Mouse (Mus musculus): ENCODE data around the gene Ccdc71. TPM values are rescaled to one million over a fixed set of nuclear protein-coding genes. Genes with fewer than 3 reads are reported as not detected.

Gene Ccdc71
- polyA plus RNA-seq, 1 experiment from 2014 or later, result 48.6 TPM

DNA sequence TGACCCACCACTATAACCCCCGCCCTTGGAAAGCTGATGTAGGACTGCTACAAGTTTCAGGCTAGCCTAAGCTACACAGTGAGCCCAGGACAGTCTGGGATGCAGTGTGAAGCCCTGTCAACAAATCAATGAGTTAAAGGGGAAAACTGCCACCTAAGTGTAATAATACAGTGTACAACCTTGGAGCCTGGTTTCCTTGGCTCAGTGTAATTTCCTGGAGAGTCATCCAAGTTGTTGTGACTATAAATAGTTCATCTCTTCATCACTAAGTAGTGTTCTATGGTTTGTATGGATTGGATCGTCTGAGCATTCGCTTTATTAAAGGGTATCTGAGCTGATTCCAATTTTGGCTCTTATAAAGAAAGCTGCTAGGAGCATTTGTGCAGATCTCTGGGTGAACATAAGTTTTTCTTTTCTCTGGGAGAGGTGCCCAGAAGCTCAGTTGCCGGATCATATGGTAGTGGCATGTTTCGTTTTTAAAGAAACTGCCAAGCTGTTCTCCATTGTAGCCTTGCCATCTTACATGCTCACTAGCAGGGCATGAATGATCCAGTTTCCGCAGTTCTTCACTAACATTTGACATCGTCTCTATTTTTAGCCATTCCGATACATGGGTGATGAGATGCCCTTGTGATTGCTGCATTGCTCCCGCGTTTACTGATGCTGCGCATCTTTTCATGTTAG, 18.9 kb upstream of the Ccdc71 start:
- H3K27me3 ChIP-seq (replicated peaks; ENCODE audit: control insufficient read depth, insufficient read depth, low read length), result no peaks in the 10 kb centered on the region
- H3K4me1 ChIP-seq (replicated peaks; ENCODE audit: control insufficient read depth, insufficient read depth, low read length), result no peaks in the 10 kb centered on the region; the same call in 1 of the 2 replicates
- no peaks in the 10 kb centered on the region for H3K36me3 ChIP-seq (ENCODE audit: control insufficient read depth, insufficient read depth, low read length)
- ATAC-seq (replicated peaks; ENCODE audit: low FRiP score), result no peak
- 88% methylated on average over 11 of the region's 11 CpGs for WGBS
- no peak overlapping the region for H3K27ac ChIP-seq (ENCODE audit: low read depth, low read length)
- no peak overlapping the region for H3K4me2 ChIP-seq
- H3K9ac ChIP-seq (ENCODE audit: low read depth, low read length), result no peak overlapping the region
- H3K4me3 ChIP-seq (ENCODE audit: low read depth, low read length), result no peak overlapping the region
- no peak for DNase-seq (ENCODE audit: low spot score)
- no peaks in the 10 kb centered on the region for H3K9me3 ChIP-seq (ENCODE audit: control insufficient read depth, low read length)

GRCm38 (mm10) chr9:108445125-108445524, 15.2 kb upstream of the Ccdc71 start:
- Histone ChIP-seq H3K4me1 (replicated peaks; ENCODE audit: control insufficient read depth, insufficient read depth, low read length) (peaks cover 8% of the 10 kb centered on the region), H3K4me2 (no peak overlapping the region), H3K9ac (ENCODE audit: low read depth, low read length) (no peak overlapping the region), H3K36me3 (ENCODE audit: control insufficient read depth, insufficient read depth, low read length) (peaks cover 4% of the 10 kb centered on the region; the same call in 1 of the 2 replicates), H3K9me3 (ENCODE audit: control insufficient read depth, low read length) (no peaks in the 10 kb centered on the region), H3K4me3 (ENCODE audit: low read depth, low read length) (no peak overlapping the region), H3K27me3 (replicated peaks; ENCODE audit: control insufficient read depth, insufficient read depth, low read length) (no peaks in the 10 kb centered on the region), H3K27ac (ENCODE audit: low read depth, low read length) (no peak overlapping the region)
- ATAC-seq (replicated peaks; ENCODE audit: low FRiP score) (no peak), DNase-seq (ENCODE audit: low spot score) (no peak)
- 50% methylated on average over 9 of the region's 9 CpGs for WGBS

DNA sequence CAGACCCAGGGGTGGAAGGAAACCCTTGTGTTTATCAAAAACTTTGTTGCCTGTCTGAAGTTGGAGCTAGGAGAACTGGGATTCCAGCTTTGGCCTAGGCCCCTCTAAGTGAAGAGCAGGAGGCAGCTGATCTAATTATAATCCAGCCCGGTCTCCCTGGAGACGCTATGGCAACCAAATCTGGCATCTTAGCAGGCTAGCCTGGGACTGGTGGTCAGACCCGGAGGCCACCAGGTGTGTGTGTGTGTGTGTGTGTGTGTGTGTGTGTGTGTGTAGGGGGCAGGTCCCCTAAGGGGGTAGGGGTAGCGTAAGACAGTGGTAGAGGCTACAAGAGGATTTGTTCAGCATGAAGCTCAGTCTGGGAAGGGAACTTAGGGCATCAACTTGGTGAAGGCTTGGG, 10.5 kb upstream of the Ccdc71 start:
- Histone ChIP-seq H3K4me1 (replicated peaks; ENCODE audit: control insufficient read depth, insufficient read depth, low read length) (peaks cover 41% of the 10 kb centered on the region), H3K27me3 (replicated peaks; ENCODE audit: control insufficient read depth, insufficient read depth, low read length) (no peaks in the 10 kb centered on the region), H3K27ac (ENCODE audit: low read depth, low read length) (peak overlapping the region; percentile 13; the same call in 1 of the 2 replicates), H3K9ac (ENCODE audit: low read depth, low read length) (peak overlapping the region; percentile 70), H3K9me3 (ENCODE audit: control insufficient read depth, low read length) (no peaks in the 10 kb centered on the region), H3K4me3 (ENCODE audit: low read depth, low read length) (peak overlapping the region; percentile 65), H3K4me2 (peak overlapping the region; percentile 98), H3K36me3 (ENCODE audit: control insufficient read depth, insufficient read depth, low read length) (peaks cover 4% of the 10 kb centered on the region; the same call in 1 of the 2 replicates)
- DNase-seq (ENCODE audit: low spot score), result no peak
- WGBS, result 70% methylated on average over 4 of the region's 4 CpGs
- ATAC-seq (replicated peaks; ENCODE audit: low FRiP score), result no peak

DNA sequence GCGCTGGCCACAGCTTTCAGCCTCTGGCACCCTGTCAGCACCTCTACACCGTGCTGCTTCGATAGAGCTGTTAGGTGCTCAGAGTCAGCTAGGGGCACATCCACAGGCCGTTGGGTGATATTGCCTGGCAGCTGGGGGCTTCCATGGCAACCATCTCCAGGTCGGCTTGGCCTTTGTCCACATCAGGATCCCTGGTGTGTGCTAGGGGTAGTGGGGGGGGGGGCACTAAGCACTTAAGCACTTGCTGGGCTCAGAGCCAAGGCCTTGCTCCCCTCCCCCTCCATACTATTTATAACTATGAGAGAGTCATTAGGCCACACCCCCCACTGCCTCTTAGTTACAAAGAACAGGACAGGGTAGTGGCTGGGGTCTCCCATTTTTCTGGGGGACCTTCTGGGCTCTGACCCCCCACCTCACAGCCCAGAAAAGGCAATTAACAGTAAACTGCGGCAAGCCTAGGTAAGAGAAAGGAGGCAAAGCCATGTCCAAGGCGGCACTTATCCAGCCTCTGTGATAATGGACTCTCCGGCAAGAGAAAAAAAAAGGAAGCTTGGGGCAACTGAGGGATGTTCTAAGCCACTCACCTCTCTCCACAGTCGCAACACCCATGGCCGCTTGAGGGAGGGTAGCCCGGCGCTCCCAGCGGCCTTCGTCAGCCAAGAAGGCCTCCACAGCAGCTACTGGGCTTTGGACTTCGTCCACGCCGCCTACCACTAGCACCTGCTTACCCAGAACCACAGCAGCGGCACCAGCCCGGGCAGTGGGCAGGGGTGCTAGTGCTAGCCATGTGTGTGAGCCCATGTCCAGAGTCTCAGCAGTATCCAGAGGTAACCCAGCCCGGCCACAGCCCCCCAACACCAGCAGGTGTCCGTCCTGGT, 9.8 kb upstream of the Ccdc71 start:
- Histone ChIP-seq H3K36me3 (ENCODE audit: control insufficient read depth, insufficient read depth, low read length) (peaks cover 4% of the 10 kb centered on the region; the same call in 1 of the 2 replicates), H3K4me3 (ENCODE audit: low read depth, low read length) (peak overlapping the region; percentile 65), H3K4me2 (peak overlapping the region; percentile 98), H3K9ac (ENCODE audit: low read depth, low read length) (peak overlapping the region; percentile 70), H3K9me3 (ENCODE audit: control insufficient read depth, low read length) (no peaks in the 10 kb centered on the region), H3K4me1 (replicated peaks; ENCODE audit: control insufficient read depth, insufficient read depth, low read length) (peaks cover 41% of the 10 kb centered on the region), H3K27ac (ENCODE audit: low read depth, low read length) (peak overlapping the region; percentile 90), H3K27me3 (replicated peaks; ENCODE audit: control insufficient read depth, insufficient read depth, low read length) (no peaks in the 10 kb centered on the region)
- DNase-seq (ENCODE audit: low spot score) (no peak), ATAC-seq (replicated peaks; ENCODE audit: low FRiP score) (peak; percentile 6; the same call in 1 of the 2 replicates)
- 63% methylated on average over 21 of the region's 21 CpGs for WGBS

- H3K9me3 ChIP-seq (ENCODE audit: control insufficient read depth, low read length), result no peaks in the 10 kb centered on the region
- H3K27me3 ChIP-seq (replicated peaks; ENCODE audit: control insufficient read depth, insufficient read depth, low read length), result no peaks in the 10 kb centered on the region
- peak overlapping the region; percentile 90 for H3K27ac ChIP-seq (ENCODE audit: low read depth, low read length)
- peak overlapping the region; percentile 70 for H3K9ac ChIP-seq (ENCODE audit: low read depth, low read length)
- H3K4me2 ChIP-seq, result peak overlapping the region; percentile 98
- peak; percentile 45 for DNase-seq (ENCODE audit: low spot score)
- H3K36me3 ChIP-seq (ENCODE audit: control insufficient read depth, insufficient read depth, low read length), result peaks cover 4% of the 10 kb centered on the region; the same call in 1 of the 2 replicates
- peak; percentile 66 for ATAC-seq (replicated peaks; ENCODE audit: low FRiP score)
- WGBS, result 47% methylated on average over 6 of the region's 6 CpGs
- H3K4me3 ChIP-seq (ENCODE audit: low read depth, low read length), result peak overlapping the region; percentile 65
- peaks cover 46% of the 10 kb centered on the region for H3K4me1 ChIP-seq (replicated peaks; ENCODE audit: control insufficient read depth, insufficient read depth, low read length)
These were observed 9.2 kb upstream of the Ccdc71 start for GRCm38 (mm10) chr9:108451170-108451493.

DNA sequence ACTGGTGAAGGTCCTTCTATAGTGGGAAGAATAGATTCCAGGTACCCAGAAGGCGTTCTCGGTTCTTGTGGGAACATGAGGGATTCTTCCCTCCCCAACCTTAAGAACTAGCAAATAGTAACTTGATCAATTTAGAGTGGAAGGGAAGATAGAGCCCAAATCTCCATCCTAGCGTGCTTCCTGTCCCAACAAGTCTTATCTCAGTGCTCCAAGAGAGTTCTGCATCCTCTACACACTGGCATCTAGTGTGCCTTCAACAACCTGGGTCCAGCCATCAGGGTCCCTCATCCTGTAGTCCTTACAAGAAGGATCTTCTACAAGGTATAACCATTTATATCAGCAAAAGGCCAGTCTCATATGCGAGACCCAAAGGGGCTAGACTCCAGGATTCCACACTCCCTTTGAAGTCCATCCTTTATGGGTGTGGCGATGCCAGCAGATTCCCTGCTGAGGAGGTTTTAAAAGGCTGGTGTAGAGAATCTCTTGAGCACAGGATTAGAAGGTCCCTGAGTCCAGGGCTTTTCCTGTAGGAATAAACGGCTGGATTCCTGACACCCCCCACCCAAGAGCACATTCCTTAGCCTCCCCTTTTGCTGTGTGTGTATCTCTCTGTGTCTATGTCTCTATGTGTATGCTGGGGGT, 8.7 kb upstream of the Ccdc71 start:
- Histone ChIP-seq H3K4me1 (replicated peaks; ENCODE audit: control insufficient read depth, insufficient read depth, low read length) (peaks cover 47% of the 10 kb centered on the region), H3K27me3 (replicated peaks; ENCODE audit: control insufficient read depth, insufficient read depth, low read length) (no peaks in the 10 kb centered on the region), H3K36me3 (ENCODE audit: control insufficient read depth, insufficient read depth, low read length) (peaks cover 4% of the 10 kb centered on the region; the same call in 1 of the 2 replicates), H3K9ac (ENCODE audit: low read depth, low read length) (peak overlapping the region; percentile 70), H3K9me3 (ENCODE audit: control insufficient read depth, low read length) (no peaks in the 10 kb centered on the region), H3K4me3 (ENCODE audit: low read depth, low read length) (peak overlapping the region; percentile 65), H3K4me2 (peak overlapping the region; percentile 98), H3K27ac (ENCODE audit: low read depth, low read length) (peak overlapping the region; percentile 90)
- WGBS, result 47% methylated on average over 6 of the region's 6 CpGs
- no peak for DNase-seq (ENCODE audit: low spot score)
- ATAC-seq (replicated peaks; ENCODE audit: low FRiP score), result no peak; the same call in 1 of the 2 replicates

DNA sequence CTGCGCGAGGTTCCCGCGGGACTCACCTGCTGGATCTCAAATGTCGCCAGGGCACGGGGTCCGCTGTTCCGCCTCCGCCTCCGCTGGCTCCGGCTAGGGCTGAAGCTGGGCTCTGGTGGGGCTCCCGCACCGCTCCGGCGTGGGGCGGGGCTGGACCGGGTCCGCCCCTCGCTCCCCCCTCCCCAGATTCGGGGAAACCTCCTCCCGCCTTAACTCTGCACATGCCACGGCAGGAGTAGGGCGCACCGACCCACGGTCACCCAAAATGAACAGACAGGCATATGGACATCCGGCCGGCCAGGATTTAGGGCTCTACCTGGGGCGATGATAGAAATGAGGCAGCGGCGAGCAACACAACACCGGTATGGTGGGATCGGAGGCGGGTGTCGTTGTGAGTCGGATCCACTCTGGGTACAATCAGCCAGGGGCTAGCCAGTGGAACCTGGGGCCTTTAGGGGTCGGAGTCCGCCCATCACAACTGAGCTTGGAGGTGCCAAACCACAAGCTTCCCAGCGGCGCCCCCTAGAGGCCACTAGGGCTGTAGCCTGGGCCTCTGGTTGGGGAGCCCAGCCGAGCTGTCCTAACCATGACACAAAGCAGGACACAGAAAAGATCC, 7.9 kb upstream of the Ccdc71 start:
- DNase-seq (ENCODE audit: low spot score) (peak; percentile 91), ATAC-seq (replicated peaks; ENCODE audit: low FRiP score) (peak; percentile 78)
- Histone ChIP-seq H3K27ac (ENCODE audit: low read depth, low read length) (peak overlapping the region; percentile 90), H3K36me3 (ENCODE audit: control insufficient read depth, insufficient read depth, low read length) (peaks cover 4% of the 10 kb centered on the region; the same call in 1 of the 2 replicates), H3K27me3 (replicated peaks; ENCODE audit: control insufficient read depth, insufficient read depth, low read length) (no peaks in the 10 kb centered on the region), H3K4me1 (replicated peaks; ENCODE audit: control insufficient read depth, insufficient read depth, low read length) (peaks cover 47% of the 10 kb centered on the region), H3K4me2 (peak overlapping the region; percentile 98), H3K9ac (ENCODE audit: low read depth, low read length) (peak overlapping the region; percentile 70), H3K9me3 (ENCODE audit: control insufficient read depth, low read length) (no peaks in the 10 kb centered on the region), H3K4me3 (ENCODE audit: low read depth, low read length) (peak overlapping the region; percentile 65)
- WGBS, result 1% methylated on average over 40 of the region's 40 CpGs

DNA sequence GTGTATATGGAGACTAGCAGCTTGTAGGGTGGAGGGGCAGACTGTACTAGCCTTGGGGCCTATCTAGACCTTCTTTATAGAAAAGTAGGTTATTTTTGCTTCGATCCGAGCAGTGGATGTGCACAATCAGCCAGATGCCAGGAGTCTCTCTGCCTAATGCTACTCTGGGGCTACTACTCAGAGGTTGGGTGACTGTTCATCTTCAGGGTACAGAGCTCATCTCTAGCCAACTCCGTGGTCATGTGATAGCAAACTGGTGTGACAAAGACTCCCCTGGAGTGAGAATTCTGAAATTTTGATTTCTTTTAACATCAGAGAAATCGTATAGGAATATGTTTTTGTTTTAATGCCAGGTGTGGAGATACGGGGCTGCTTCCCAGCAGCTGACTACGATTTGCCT, 7.4 kb upstream of the Ccdc71 start:
- DNase-seq (ENCODE audit: low spot score), result no peak
- Histone ChIP-seq H3K4me1 (replicated peaks; ENCODE audit: control insufficient read depth, insufficient read depth, low read length) (peaks cover 47% of the 10 kb centered on the region), H3K27me3 (replicated peaks; ENCODE audit: control insufficient read depth, insufficient read depth, low read length) (no peaks in the 10 kb centered on the region), H3K9ac (ENCODE audit: low read depth, low read length) (peak overlapping the region; percentile 70; the same call in 1 of the 2 replicates), H3K9me3 (ENCODE audit: control insufficient read depth, low read length) (no peaks in the 10 kb centered on the region), H3K4me2 (peak overlapping the region; percentile 98), H3K4me3 (ENCODE audit: low read depth, low read length) (peak overlapping the region; percentile 65), H3K27ac (ENCODE audit: low read depth, low read length) (peak overlapping the region; percentile 41; the same call in 1 of the 2 replicates), H3K36me3 (ENCODE audit: control insufficient read depth, insufficient read depth, low read length) (peaks cover under 1% of the 10 kb centered on the region; the same call in 1 of the 2 replicates)
- peak; percentile 12; the same call in 1 of the 2 replicates for ATAC-seq (replicated peaks; ENCODE audit: low FRiP score)
- WGBS, result 44% methylated on average over 6 of the region's 6 CpGs
